In the genomic region with DNA sequence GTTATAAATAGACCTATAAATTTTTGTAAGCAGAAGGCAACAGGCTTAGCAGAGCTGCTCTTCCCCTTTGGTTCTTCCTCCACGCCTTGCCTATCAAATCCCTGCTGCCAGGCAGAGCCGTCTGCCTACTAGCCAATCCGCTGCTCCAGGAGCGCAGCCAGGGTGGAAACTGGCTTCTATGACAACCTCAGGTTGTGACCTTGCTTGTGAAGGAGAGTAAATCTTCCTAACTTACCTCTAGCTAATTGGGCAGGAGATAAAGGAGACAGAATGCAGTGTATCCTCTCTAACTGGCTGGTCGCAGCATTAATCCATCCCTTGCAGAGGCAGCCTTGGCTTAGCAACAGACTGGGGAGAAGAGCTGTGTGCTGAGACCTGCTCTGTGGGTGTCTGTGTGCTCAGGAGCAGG, we compare ENCODE assay signal across 8 mouse cellular contexts. TPM values are rescaled to one million over a fixed set of nuclear protein-coding genes. Genes with fewer than 3 reads are reported as not detected.
A peak's percentile ranks its signal among the peaks of the same experiment; 100 is the strongest.
DNase-seq lines count a peak whose midpoint lies in the region; ATAC-seq and TF ChIP-seq lines count a peak whose summit lies in the region.

No protein-coding gene starts in this region.

- H3K27me3 ChIP-seq in lung, embryonic 14.5 days (ENCODE audit: insufficient read depth, low read length) = no peaks in the 10 kb centered on the region
- H3K27me3 ChIP-seq in neural tube, embryonic 12.5 days (replicated peaks) = no peaks in the 10 kb centered on the region
- H3K27me3 ChIP-seq in forebrain, embryonic 10.5 days (ENCODE audit: poor library complexity, severe bottlenecking) = no peaks in the 10 kb centered on the region

- no peak overlapping the region for H3K27ac ChIP-seq in lung, embryonic 14.5 days (ENCODE audit: low read depth)
- H3K27ac ChIP-seq in neural tube, embryonic 12.5 days = no peak overlapping the region
- H3K27ac ChIP-seq in forebrain, embryonic 10.5 days = no peak overlapping the region

- no peak overlapping the region for H3K4me2 ChIP-seq in lung, embryonic 14.5 days
- no peak overlapping the region for H3K4me2 ChIP-seq in neural tube, embryonic 12.5 days (replicated peaks)

- peak; percentile 23 for DNase-seq in lung, embryonic 14.5 days
- no peak for DNase-seq in lung, postnatal 14 days
- DNase-seq in embryo, embryonic 11 days = peak; percentile 46
- peak; percentile 70 to 78 for DNase-seq in heart, postnatal 10 days
- DNase-seq in layer of hippocampus, postnatal 14 days (ENCODE audit: low spot score in 2 of 2) = peak; percentile 65 to 68
- no peak for DNase-seq in adipocyte (ENCODE audit: low spot score)
- no peak for DNase-seq in forebrain, embryonic 10.5 days (ENCODE audit: extremely low spot score, low spot score)

- intact Hi-C loops in heart, postnatal 10 days (cut with DNase I) = loop anchor here (5.0 kb wide), 1 partner anchor 52 kb away; a partner anchor contains a TSS

- H3K9ac ChIP-seq in lung, embryonic 14.5 days = no peak overlapping the region
- no peak overlapping the region for H3K9ac ChIP-seq in neural tube, embryonic 12.5 days

- TF ChIP-seq CTCF in lung, embryonic 14.5 days (IDR thresholded peaks at IDR 0.05; ENCODE audit: low read depth) = no peak

- 0 out of 2 replicates have a peak, but pooled peaks cover 5% of the 10 kb centered on the region for H3K4me1 ChIP-seq in lung, embryonic 14.5 days (ENCODE audit: insufficient read depth)
- peaks cover 7% of the 10 kb centered on the region; the same call in 1 of the 2 replicates for H3K4me1 ChIP-seq in neural tube, embryonic 12.5 days
- peaks cover 14% of the 10 kb centered on the region for H3K4me1 ChIP-seq in forebrain, embryonic 10.5 days

- no peaks in the 10 kb centered on the region for H3K36me3 ChIP-seq in lung, embryonic 14.5 days (ENCODE audit: insufficient read depth)
- no peaks in the 10 kb centered on the region for H3K36me3 ChIP-seq in neural tube, embryonic 12.5 days
- H3K36me3 ChIP-seq in forebrain, embryonic 10.5 days (replicated peaks) = no peaks in the 10 kb centered on the region

- ATAC-seq in lung, embryonic 14.5 days (ENCODE audit: insufficient read depth) = 0 out of 2 replicates have a peak, but pooled peaks have one; percentile 40
- 0 out of 2 replicates have a peak, but pooled peaks have one; percentile 50 for ATAC-seq in neural tube, embryonic 12.5 days (ENCODE audit: low FRiP score, low read depth)

- 22% methylated on average over 5 of the region's 5 CpGs for WGBS in lung, embryonic 14.5 days
- 43% methylated on average over 5 of the region's 5 CpGs for WGBS in neural tube, embryonic 12.5 days
- 41% methylated on average over 5 of the region's 5 CpGs for WGBS in forebrain, embryonic 10.5 days

- no peak overlapping the region for H3K4me3 ChIP-seq in lung, embryonic 14.5 days (ENCODE audit: low read depth, low read length)
- no peak overlapping the region for H3K4me3 ChIP-seq in neural tube, embryonic 12.5 days
- no peak overlapping the region for H3K4me3 ChIP-seq in forebrain, embryonic 10.5 days

- H3K9me3 ChIP-seq in lung, embryonic 14.5 days (ENCODE audit: low read depth, low read length) = no peaks in the 10 kb centered on the region
- no peaks in the 10 kb centered on the region for H3K9me3 ChIP-seq in neural tube, embryonic 12.5 days
- no peaks in the 10 kb centered on the region for H3K9me3 ChIP-seq in forebrain, embryonic 10.5 days

RNA-seq across cellular contexts. Expression of a gene that starts 29.7 kb away (rescaled TPM):
- 131 TPM in 2 replicates for polyA plus RNA-seq in lung, embryonic 14.5 days (2014; fragmentation: Nextera tagmentation; extraction: Ambion mirVana)
- total RNA-seq in heart, postnatal 10 days (2021) = 10 to 100 TPM; 49.5 to 49.6 TPM
- 10 to 100 TPM; 52.7 to 53.0 TPM for total RNA-seq in layer of hippocampus, postnatal 14 days (2021)
- polyA plus RNA-seq in neural tube, embryonic 12.5 days (2016; fragmentation: Nextera tagmentation; extraction: Ambion mirVana) = 194 and 204 TPM in 2 replicates
- polyA plus RNA-seq in forebrain, embryonic 10.5 days (2016; fragmentation: Nextera tagmentation; extraction: Ambion mirVana) = 142 and 143 TPM in 2 replicates

RNA-seq across cellular contexts. Expression of a gene that starts 29.8 kb away (rescaled TPM):
- polyA plus RNA-seq in lung, embryonic 14.5 days (2014; fragmentation: Nextera tagmentation; extraction: Ambion mirVana) = 31.1 and 33.1 TPM in 2 replicates
- 1 to 10 TPM; 4.7 to 6.4 TPM for total RNA-seq in heart, postnatal 10 days (2021)
- 10 to 100 TPM; 18.2 TPM for total RNA-seq in layer of hippocampus, postnatal 14 days (2021)
- polyA plus RNA-seq in neural tube, embryonic 12.5 days (2016; fragmentation: Nextera tagmentation; extraction: Ambion mirVana) = 36.8 and 40.6 TPM in 2 replicates
- 49.7 and 56.7 TPM in 2 replicates for polyA plus RNA-seq in forebrain, embryonic 10.5 days (2016; fragmentation: Nextera tagmentation; extraction: Ambion mirVana)

RNA-seq across cellular contexts. Expression of a gene that starts 52.4 kb away (rescaled TPM):
- polyA plus RNA-seq in lung, embryonic 14.5 days (2014; fragmentation: Nextera tagmentation; extraction: Ambion mirVana) = 17.6 and 18.5 TPM in 2 replicates
- total RNA-seq in heart, postnatal 10 days (2021) = 10 to 100 TPM; 30.7 to 32.0 TPM
- total RNA-seq in layer of hippocampus, postnatal 14 days (2021) = 10 to 100 TPM; 66.3 to 67.8 TPM
- 17.8 and 18.6 TPM in 2 replicates for polyA plus RNA-seq in neural tube, embryonic 12.5 days (2016; fragmentation: Nextera tagmentation; extraction: Ambion mirVana)
- polyA plus RNA-seq in forebrain, embryonic 10.5 days (2016; fragmentation: Nextera tagmentation; extraction: Ambion mirVana) = 6.4 and 7.4 TPM in 2 replicates

Comparison
In these comparisons a context has a peak if more than half of its experiments do, and no peak if none do; other contexts are left out.
1. DNase-seq: peak in lung, embryonic 14.5 days (single experiment), embryo, embryonic 11 days (single experiment), heart, postnatal 10 days (2 of 2) and layer of hippocampus, postnatal 14 days (2 of 2); none in lung, postnatal 14 days (single experiment), adipocyte (single experiment) and forebrain, embryonic 10.5 days (single experiment).